Mouse (Mus musculus) MEL-GATA-1-ER (cell line): Measurements from ENCODE around the gene Shpk.
A peak's percentile ranks its signal among the peaks of the same experiment; 100 is the strongest.

ENCODE experiments used
- DNase-seq: peaks from one replicate; pipeline ENCODE4 v3.0.0-alpha.2; 2012; ENCODE audit warnings: low read depth; ENCODE audit errors: extremely low read depth

The Shpk gene

GRCm38 (mm10) chr11:73199879-73200278 lies 619 bp downstream of the Shpk start:
- DNase-seq, result peak; percentile 26

GRCm38 (mm10) chr11:73201021-73201420 lies 1.8 kb downstream of the Shpk start:
- no peak for DNase-seq

GRCm38 (mm10) chr11:73201597-73201996 lies 2.3 kb downstream of the Shpk start:
- DNase-seq, result no peak

- no peak for DNase-seq
These were observed 4.6 kb downstream of the Shpk start for GRCm38 (mm10) chr11:73203895-73204294.

- no peak for DNase-seq
These were observed 5.9 kb downstream of the Shpk start for GRCm38 (mm10) chr11:73205194-73205593.

GRCm38 (mm10) chr11:73207621-73208020 lies 8.4 kb downstream of the Shpk start:
- no peak for DNase-seq

- no peak for DNase-seq
These were observed 14.7 kb downstream of the Shpk start for GRCm38 (mm10) chr11:73213956-73214355.

- no peak for DNase-seq
These were observed 20.4 kb downstream of the Shpk start for GRCm38 (mm10) chr11:73219671-73220070.

GRCm38 (mm10) chr11:73220651-73221050 lies 21.4 kb downstream of the Shpk start:
- DNase-seq, result no peak

GRCm38 (mm10) chr11:73222846-73223245 lies 23.6 kb downstream of the Shpk start:
- DNase-seq, result no peak

GRCm38 (mm10) chr11:73223966-73224365 lies 24.7 kb downstream of the Shpk start:
- DNase-seq, result no peak

- no peak for DNase-seq
These were observed 26.6 kb downstream of the Shpk start for GRCm38 (mm10) chr11:73225856-73226255.

GRCm38 (mm10) chr11:73228881-73229280 lies 29.6 kb downstream of the Shpk start:
- no peak for DNase-seq

GRCm38 (mm10) chr11:73230081-73230480 lies 30.8 kb downstream of the Shpk start:
- no peak for DNase-seq

GRCm38 (mm10) chr11:73232513-73232912 lies 33.3 kb downstream of the Shpk start:
- no peak for DNase-seq

- DNase-seq, result no peak
These were observed 34.7 kb downstream of the Shpk start, which contains the start of gene Trpv1 for GRCm38 (mm10) chr11:73233992-73234391. Trpv1 (plus strand) TSS chr11:73234292.

- no peak for DNase-seq
These were observed 36.9 kb downstream of the Shpk start for GRCm38 (mm10) chr11:73235990-73236701.

- no peak for DNase-seq
These were observed 37.5 kb downstream of the Shpk start for GRCm38 (mm10) chr11:73236731-73237130.

- DNase-seq, result no peak
These were observed 42.9 kb downstream of the Shpk start for GRCm38 (mm10) chr11:73242199-73242598.

- no peak for DNase-seq
These were observed 43.5 kb downstream of the Shpk start for GRCm38 (mm10) chr11:73242777-73243176.

- DNase-seq, result no peak
These were observed 58.2 kb downstream of the Shpk start for GRCm38 (mm10) chr11:73257362-73257945.

GRCm38 (mm10) chr11:73258664-73259063 lies 59.4 kb downstream of the Shpk start:
- DNase-seq, result no peak

- DNase-seq, result no peak
These were observed 61.2 kb downstream of the Shpk start for GRCm38 (mm10) chr11:73260457-73260856.
